Mouse (Mus musculus) C2C12 (cell line): ENCODE results near the gene 1700029H14Rik. TPM values are rescaled to one million over a fixed set of nuclear protein-coding genes. Genes with fewer than 3 reads are reported as not detected.

Experiments used
- H3K27me3 ChIP-seq: one replicate; pipeline ENCODE4 v1.6.1; 2011; ENCODE audit not compliant: control insufficient read depth, insufficient read depth, insufficient read length
- H3K36me3 ChIP-seq: one replicate; pipeline ENCODE4 v1.6.1; 2011; ENCODE audit not compliant: control insufficient read depth, insufficient read depth
- H3K4me3 ChIP-seq: one replicate; pipeline ENCODE4 v1.5.1; 2011; ENCODE audit warnings: mild to moderate bottlenecking, control low read depth; ENCODE audit not compliant: poor library complexity, insufficient read depth, severe bottlenecking
- H3K79me2 ChIP-seq: one replicate; pipeline ENCODE4 v1.6.1; 2011; ENCODE audit not compliant: control insufficient read depth, insufficient read depth
- H3K79me3 ChIP-seq: one replicate; pipeline ENCODE4 v1.6.1; 2011; ENCODE audit warnings: low read depth, control low read depth
- H3ac ChIP-seq: one replicate; pipeline ENCODE3; 2011; ENCODE audit warnings: low read depth; ENCODE audit not compliant: control insufficient read depth, insufficient read length
- CEBPB ChIP-seq: IDR thresholded peaks from one replicate; pipeline ENCODE4 v1.6.1; 2011; ENCODE audit warnings: low read depth, mild to moderate bottlenecking, control low read depth, moderate library complexity
- CTCF ChIP-seq: IDR thresholded peaks from one replicate; pipeline ENCODE4 v1.5.1; 2011; ENCODE audit not compliant: control insufficient read depth, insufficient read depth, insufficient read length
- FOSL1 ChIP-seq: IDR thresholded peaks from one replicate; pipeline ENCODE4 v1.8.0; 2011; ENCODE audit warnings: mild to moderate bottlenecking, low read length; ENCODE audit not compliant: poor library complexity, insufficient read depth, severe bottlenecking
- MAX ChIP-seq: IDR thresholded peaks from one replicate; pipeline ENCODE4 v1.6.1; 2011; ENCODE audit warnings: mild to moderate bottlenecking, control low read depth
- MYOD1 ChIP-seq: IDR thresholded peaks from one replicate; pipeline ENCODE4 v1.6.1; 2011; ENCODE audit warnings: low read depth; ENCODE audit not compliant: control insufficient read depth, insufficient read length
- MYOG ChIP-seq: IDR thresholded peaks from one replicate; pipeline ENCODE4 v1.6.1; 2011; ENCODE audit not compliant: control insufficient read depth, insufficient read length; ENCODE audit errors: extremely low read depth
- USF1 ChIP-seq: IDR thresholded peaks from one replicate; pipeline ENCODE4 v1.6.1; 2011; ENCODE audit warnings: low read depth, mild to moderate bottlenecking, control low read depth, moderate library complexity
- polyA plus RNA-seq: library from polyadenylated mRNA; unstranded; fragments of >200 nt; fragmentation: generic; extraction: Trizol; gene quantifications from one replicate; pipeline ENCODE4 v1.2.1, GENCODE M21; 2012; ENCODE audit warnings: missing spikeins

The 1700029H14Rik gene
- polyA plus RNA-seq, 1 experiment: not detected

- Histone ChIP-seq H3K79me2 (no peaks in the 10 kb centered on the region), H3K27me3 (no peaks in the 10 kb centered on the region), H3K4me3 (no peak overlapping the region), H3K36me3 (no peaks in the 10 kb centered on the region), H3ac (no peak overlapping the region), H3K79me3 (no peaks in the 10 kb centered on the region)
- TF ChIP-seq MYOG: no peak
- no peak for TF ChIP-seq FOSL1
- no peak for TF ChIP-seq USF1
- TF ChIP-seq CTCF: no peak
- TF ChIP-seq MYOD1: no peak
These were observed 20.7 kb downstream of the 1700029H14Rik start for GRCm38 (mm10) chr8:13541526-13541925.

GRCm38 (mm10) chr8:13540122-13540521, 22.1 kb downstream of the 1700029H14Rik start:
- Histone ChIP-seq H3K27me3 (no peaks in the 10 kb centered on the region), H3K79me3 (no peaks in the 10 kb centered on the region), H3K36me3 (no peaks in the 10 kb centered on the region), H3K4me3 (no peak overlapping the region), H3ac (no peak overlapping the region), H3K79me2 (no peaks in the 10 kb centered on the region)
- no peak for TF ChIP-seq FOSL1
- no peak for TF ChIP-seq MAX
- TF ChIP-seq CEBPB: no peak
- no peak for TF ChIP-seq MYOG
- no peak for TF ChIP-seq USF1
- no peak for TF ChIP-seq MYOD1

- Histone ChIP-seq H3K79me2 (no peaks in the 10 kb centered on the region), H3ac (no peak overlapping the region), H3K36me3 (no peaks in the 10 kb centered on the region), H3K79me3 (no peaks in the 10 kb centered on the region), H3K27me3 (no peaks in the 10 kb centered on the region), H3K4me3 (no peak overlapping the region)
- TF ChIP-seq USF1 (no peak), CTCF (no peak), MAX (no peak), MYOG (no peak), CEBPB (no peak), MYOD1 (no peak), FOSL1 (no peak)
These were observed 23.4 kb downstream of the 1700029H14Rik start for GRCm38 (mm10) chr8:13538821-13539220.

- no peak for TF ChIP-seq MYOG
- no peak for TF ChIP-seq USF1
- TF ChIP-seq MAX: no peak
- no peak for TF ChIP-seq FOSL1
- no peak for TF ChIP-seq MYOD1
- H3K79me3 ChIP-seq: no peaks in the 10 kb centered on the region
- no peaks in the 10 kb centered on the region for H3K27me3 ChIP-seq
- H3ac ChIP-seq: no peak overlapping the region
- no peaks in the 10 kb centered on the region for H3K79me2 ChIP-seq
- H3K36me3 ChIP-seq: no peaks in the 10 kb centered on the region
- no peak overlapping the region for H3K4me3 ChIP-seq
These were observed 25.2 kb downstream of the 1700029H14Rik start for GRCm38 (mm10) chr8:13537102-13537501.

GRCm38 (mm10) chr8:13533123-13533522, 29.1 kb downstream of the 1700029H14Rik start:
- H3K27me3 ChIP-seq: no peaks in the 10 kb centered on the region
- TF ChIP-seq CTCF: no peak
- TF ChIP-seq USF1: no peak
- no peak overlapping the region for H3ac ChIP-seq
- no peaks in the 10 kb centered on the region for H3K36me3 ChIP-seq
- H3K4me3 ChIP-seq: no peak overlapping the region
- H3K79me3 ChIP-seq: no peaks in the 10 kb centered on the region
- H3K79me2 ChIP-seq: no peaks in the 10 kb centered on the region

- H3K36me3 ChIP-seq: no peaks in the 10 kb centered on the region
- no peak overlapping the region for H3K4me3 ChIP-seq
- TF ChIP-seq MYOD1: no peak
- TF ChIP-seq CEBPB: no peak
- no peak for TF ChIP-seq FOSL1
- TF ChIP-seq CTCF: no peak
- no peak for TF ChIP-seq MYOG
- TF ChIP-seq USF1: no peak
- no peak for TF ChIP-seq MAX
- no peaks in the 10 kb centered on the region for H3K79me3 ChIP-seq
- H3K79me2 ChIP-seq: no peaks in the 10 kb centered on the region
- H3ac ChIP-seq: no peak overlapping the region
- H3K27me3 ChIP-seq: no peaks in the 10 kb centered on the region
These were observed 30.6 kb downstream of the 1700029H14Rik start for GRCm38 (mm10) chr8:13531602-13532171.
